Mouse (Mus musculus): ENCODE data around the gene Sgcd.

Gene Sgcd

DNA sequence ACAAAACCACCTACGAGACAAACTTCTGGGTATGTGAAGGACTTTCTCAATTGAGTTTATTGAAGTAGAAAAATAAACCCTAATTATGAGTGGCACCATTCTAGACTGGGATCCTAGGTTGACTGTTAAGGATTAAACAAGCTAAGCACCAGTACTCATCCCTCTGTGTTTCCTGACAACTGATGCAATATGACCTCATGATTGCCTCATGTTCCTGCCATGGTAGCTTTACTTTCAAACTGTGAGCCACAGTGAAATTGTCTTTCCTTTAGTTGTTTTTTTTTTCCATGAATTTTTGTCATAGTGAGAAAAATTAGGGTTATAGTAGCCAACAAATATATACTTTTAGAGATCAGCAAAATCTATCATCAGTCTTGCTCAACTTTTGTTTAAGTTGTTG, 689.0 kb downstream of the Sgcd start:
- no peak for DNase-seq (ENCODE audit: low read depth in 2 of 2, low spot score in 2 of 2)

DNA sequence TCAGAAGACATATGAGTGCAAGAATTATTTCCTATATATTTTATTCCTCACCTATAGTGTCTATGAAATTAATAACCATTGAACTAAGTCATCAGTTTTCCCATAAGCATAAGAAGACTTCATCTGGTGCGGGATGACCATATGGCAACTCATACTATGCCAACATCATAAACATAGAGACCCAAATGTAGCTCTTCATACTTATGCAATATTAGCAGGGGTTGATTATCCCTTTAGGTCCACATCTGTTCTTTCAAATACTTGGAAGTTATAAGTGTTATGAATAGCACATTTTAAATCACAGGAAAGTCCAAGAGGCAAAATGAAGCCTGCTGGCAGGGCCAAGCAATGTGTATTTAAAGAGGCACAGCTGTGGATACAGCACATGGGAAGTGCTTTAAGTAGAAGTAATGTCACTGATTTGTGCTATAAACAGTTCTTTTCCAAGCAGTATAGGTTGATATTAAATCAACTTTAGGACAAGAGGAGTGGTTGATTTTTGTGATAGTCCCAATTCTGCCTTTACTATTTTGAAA, 690.9 kb downstream of the Sgcd start:
- DNase-seq (ENCODE audit: low read depth in 2 of 2, low spot score in 2 of 2) = no peak

DNA sequence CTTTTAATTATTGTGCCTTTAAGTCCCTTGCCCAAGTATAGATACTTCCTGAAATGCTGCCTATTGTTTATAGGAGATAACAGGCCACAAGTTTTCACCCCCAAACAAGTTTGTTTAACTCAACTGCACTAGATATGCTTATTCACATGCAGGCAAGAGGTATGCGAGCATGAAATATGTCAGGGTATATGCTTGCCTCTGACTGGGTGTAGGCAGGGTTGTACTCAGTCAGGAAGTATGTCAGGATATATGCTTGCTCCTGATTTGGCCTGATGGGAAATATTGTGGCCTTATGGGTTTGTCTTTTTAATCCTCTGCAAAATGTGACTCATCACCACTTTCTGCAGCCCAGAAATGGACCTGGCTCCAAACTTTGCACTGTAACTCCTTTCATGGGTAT, 694.0 kb downstream of the Sgcd start:
- no peak for DNase-seq (ENCODE audit: low read depth in 2 of 2, low spot score in 2 of 2)

DNA sequence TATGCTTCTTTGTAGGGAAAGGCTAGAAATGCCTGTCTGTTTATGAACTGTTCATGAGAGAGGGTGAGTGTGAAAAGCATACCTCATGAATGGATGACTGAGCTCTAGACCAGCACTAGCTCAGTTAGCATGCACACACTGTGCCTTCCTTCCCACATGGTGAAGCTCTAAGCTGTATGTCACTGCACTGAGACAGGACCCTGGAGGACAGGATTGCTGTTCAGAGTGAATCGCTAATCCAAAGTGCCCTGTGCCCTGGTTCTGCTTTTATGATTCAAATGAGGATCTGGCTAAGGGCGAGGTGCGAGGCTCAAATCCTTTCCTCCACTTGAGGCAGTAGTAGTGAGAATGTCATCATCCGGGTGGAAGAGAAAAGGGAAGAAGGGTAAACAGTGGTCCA, 712.2 kb downstream of the Sgcd start:
- no peak for DNase-seq (ENCODE audit: low read depth in 2 of 2, low spot score in 2 of 2)

DNA sequence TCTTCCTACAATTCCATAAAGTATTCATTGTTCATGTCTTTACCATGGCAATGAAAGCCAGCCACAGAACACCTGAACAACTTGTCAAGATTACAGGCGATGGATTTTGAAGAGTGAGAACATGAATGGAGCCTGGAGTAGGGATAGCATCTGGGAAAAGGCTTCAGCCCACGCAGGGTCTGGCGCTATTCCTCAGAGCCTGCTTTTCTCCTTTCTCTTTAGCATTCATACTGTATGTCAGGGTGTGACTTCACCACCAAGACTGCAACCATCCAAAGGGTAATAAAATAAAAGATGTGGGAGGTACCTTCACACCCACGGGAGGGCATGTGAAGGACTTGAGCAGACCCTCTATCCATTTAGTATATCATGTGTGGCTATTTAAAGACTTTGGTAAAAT, 720.2 kb downstream of the Sgcd start:
- DNase-seq (ENCODE audit: low read depth in 2 of 2, low spot score in 2 of 2) = no peak

DNA sequence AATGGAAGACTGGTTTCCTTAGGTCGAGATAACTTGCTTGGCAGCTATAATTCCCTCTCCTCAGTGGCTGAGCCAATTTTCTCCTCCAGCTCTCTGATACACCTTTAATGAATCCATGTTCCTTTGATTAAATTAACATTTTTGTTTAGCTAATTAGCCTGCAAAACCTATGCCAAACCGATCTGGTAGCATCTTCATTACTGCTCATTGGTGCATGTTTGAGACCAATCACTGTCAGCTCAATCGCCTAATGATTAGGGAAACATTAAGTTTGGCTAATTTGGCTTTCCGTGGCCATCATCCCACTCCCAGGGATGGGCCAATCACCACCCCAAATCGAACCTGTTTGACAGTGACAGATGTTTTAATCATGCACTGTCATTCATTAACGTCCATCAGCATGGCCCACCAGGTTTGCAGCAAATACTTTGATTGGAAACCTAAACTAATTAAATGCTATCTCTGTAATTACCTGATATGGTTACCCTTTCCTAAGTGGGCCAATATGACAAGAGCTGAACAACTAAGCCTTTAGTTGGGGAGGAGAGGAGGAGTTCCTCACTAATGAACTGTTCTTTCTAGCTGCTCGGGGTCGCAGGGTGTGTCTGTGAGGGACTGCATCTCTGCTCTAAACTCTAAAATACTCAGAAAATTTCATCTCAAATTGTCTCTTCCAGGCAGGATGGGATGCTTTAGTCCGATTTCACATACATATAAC, 724.3 kb downstream of the Sgcd start:
- DNase-seq (ENCODE audit: low read depth in 2 of 2, low spot score in 2 of 2) = no peak

DNA sequence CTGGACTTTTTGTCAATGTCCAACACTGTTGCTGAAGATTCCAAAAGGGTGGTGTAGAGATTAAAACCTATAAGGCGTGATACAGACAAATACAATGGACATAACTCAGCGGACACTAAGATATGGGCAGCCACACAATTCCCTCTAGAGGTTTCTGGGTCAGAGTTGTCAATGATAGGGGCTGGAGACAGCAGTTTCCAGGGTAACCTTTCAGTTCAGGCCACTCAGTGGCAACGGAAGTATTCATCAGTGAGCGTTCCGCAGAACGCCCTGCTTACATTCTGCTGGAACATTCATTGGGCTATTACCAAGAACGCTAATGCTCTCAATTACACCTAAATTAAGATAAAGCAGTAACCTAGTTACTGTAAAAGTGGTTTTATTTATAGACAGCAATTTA, 738.5 kb downstream of the Sgcd start:
- no peak for DNase-seq (ENCODE audit: low read depth in 2 of 2, low spot score in 2 of 2)

DNA sequence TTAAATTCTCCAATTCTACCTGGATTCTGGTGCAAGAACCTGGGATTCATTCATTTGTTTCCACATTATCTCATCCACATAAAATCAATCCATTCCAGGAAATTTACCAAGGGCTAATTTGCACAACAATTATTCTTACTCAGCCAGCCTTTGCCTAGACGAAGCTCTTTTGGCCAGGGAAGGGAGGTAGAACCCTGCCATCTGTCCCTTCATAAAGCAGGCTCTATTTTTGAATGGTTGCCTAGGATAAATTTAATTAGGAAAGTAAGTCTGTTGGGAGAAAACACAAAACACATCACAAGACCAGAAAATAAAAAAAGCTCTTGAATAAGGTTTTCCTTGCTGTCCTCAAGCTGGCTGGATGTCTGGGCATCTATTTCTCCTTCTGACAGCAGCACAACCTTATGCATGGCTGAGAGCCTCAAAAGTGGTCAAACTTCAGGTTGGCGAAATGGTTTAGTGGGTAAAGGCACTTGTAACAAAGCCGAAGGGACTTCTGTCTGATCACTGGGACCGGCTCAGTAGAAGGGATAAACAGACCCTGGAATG, 740.4 kb downstream of the Sgcd start:
- DNase-seq (ENCODE audit: low read depth in 2 of 2, low spot score in 2 of 2) = no peak

DNA sequence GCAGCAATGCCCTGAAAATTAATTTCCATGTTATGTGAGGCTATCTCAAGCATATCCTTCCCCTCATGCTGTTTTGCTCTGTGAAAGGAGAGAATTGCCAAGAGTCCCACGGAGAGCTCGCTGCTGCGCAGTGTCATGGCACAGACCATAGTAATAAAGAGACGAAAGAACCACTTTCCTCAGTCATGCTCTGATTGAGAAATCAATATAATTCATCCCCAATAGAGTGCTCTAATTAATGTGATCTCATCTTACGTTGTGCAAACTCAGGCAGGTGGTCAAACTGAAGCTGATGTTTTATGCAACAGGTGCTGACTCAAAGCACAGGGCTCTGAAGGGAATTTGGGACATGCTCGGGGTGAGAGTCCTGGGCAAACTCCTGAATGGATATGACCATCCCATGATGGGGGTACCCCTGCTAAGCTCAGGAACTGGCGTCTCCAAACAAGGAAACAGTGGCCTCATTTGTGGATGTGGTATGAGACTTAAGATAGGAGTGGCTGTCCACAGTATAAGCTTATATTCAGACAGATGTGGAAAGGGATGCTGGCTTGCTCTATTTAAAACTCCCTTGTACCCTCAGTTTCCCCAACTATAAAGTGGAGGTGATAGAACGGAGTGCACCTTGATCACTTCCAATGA, 740.9 kb downstream of the Sgcd start:
- no peak for DNase-seq (ENCODE audit: low read depth in 2 of 2, low spot score in 2 of 2)

DNA sequence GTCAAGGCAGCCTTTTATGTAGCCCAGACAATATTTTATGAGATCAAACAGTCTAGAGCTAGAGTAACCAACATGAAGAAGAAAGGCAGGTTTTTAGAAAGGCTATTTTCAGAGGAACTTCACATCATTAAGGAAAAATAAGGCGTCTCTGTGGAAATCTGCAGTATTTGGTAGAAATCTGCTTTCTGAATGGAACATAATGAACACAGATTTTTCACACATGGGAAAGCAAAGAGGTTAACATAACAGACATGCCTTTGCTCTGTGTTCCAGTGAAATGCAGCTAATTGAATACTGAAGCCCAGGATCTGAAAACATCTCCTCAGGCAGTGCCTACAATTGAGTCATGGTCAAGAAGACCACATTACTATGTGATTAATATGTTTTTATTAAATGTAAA, 746.4 kb downstream of the Sgcd start:
- DNase-seq (ENCODE audit: low read depth in 2 of 2, low spot score in 2 of 2) = no peak

DNA sequence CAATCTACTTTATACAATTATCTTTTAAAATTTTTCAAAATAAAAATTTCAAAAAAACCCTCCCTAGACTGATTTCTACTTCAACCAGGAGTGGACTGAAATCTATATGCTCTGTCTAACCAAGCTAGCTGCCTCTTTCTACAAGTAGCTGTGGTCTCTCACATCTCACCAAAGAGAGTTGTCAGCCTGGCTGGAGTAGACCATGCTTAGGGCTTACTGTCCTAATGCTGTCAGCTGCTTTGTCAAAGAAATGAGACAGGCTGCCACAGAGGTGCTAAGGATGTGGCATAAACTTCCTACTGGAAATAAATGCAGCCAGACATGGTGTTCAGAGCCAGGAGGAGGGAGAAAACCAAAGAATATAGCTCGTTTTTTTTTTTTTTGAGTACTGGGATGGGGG, 760.5 kb downstream of the Sgcd start:
- DNase-seq (ENCODE audit: low read depth in 2 of 2, low spot score in 2 of 2) = no peak

DNA sequence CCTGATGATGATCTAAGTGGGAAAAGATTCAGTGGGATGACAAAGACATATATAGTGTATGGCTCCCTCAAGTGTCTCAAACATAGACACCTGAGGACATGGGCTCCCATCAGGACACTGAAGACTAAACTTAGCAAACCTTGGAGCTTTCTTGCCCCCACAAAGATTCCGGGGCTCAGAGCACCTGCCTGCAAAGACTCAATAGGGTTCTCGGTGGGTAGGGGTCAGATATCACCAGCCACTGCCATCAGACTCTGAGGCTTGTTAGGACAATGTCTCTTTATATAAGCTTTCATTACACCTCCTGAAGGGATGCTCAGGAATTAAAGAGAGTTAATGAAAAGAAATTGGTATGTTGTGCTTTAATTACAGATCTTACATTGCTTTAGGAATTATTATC, 764.6 kb downstream of the Sgcd start:
- no peak for DNase-seq (ENCODE audit: low read depth in 2 of 2, low spot score in 2 of 2)

DNA sequence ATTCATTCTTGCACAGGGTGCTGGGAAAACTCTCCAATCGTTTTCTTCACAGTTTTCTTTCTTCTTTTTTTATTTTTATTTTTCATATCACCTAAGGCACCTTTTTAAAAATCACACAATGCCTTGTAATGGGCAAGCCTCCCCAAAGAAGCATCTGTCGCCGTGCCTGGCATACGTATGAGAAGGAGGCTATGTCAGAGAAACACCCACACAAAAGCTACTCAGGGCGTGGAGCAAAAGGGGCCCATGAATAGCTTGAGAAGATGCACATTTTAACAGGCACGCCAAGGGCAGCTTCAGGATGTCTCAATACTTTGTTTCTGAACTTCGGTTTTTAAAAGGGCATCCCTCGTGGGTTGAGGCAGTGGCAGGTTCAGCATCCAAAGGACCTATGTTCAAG, 777.2 kb downstream of the Sgcd start:
- DNase-seq (ENCODE audit: low read depth in 2 of 2, low spot score in 2 of 2) = no peak

DNA sequence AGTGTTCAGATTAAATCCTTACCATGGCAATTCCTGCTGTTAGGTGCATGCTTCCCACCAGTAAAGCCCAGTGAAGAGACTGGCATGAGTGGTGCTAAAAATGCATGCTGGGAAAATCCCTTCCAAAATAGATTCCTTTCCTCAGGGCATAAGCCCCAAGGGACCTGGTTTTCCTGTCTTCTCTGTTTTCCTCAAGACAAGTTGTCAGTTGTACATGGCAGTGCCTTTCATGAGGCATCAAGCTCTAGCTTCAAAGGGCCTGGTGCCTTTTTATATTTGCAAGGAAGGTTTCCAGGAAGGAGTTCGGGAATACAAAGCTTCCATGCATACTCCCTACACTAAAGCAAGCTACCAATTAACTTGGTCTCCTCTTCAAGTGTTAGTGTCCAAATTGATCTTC, 782.3 kb downstream of the Sgcd start:
- no peak for DNase-seq (ENCODE audit: low read depth in 2 of 2, low spot score in 2 of 2)

DNA sequence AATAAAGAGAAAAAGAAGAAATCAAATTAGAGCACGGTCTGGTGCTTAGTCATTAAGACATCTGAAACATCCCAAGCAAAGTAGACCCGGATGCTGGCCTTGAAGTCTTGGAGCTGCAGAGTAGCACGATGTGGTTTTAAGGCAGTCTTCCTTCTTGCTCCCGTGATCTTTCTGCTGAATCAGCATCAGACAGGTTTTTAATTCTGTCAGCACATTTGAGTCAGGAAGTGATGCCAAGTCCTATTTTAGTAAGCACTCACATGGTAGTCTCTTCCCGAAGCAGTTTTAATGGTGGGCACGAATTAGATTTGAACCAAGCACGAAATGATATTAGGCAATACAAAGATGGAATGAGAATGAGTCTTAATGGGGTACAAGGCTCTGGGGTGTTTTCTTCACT, 789.7 kb downstream of the Sgcd start:
- DNase-seq (ENCODE audit: low read depth in 2 of 2, low spot score in 2 of 2) = no peak

DNA sequence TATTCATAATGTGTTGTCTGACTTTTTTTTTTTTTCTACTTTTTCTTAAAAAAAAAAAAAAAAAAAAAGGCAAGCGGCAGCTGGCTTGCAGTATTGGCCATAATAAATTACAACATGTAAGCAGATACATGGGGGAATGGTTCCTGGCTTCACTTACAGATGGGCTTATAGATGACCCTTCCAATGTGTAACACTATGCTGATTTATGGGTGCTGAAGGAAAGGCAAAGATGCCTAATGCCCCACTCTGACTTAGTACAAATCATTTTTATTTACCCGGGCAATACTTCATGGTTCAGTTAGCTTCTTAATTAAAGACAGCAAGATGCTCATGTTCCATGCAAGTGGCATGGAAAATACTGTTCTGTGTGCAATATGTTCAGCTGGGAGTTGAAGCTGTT, 800.2 kb downstream of the Sgcd start:
- no peak for DNase-seq (ENCODE audit: low read depth in 2 of 2, low spot score in 2 of 2)

DNA sequence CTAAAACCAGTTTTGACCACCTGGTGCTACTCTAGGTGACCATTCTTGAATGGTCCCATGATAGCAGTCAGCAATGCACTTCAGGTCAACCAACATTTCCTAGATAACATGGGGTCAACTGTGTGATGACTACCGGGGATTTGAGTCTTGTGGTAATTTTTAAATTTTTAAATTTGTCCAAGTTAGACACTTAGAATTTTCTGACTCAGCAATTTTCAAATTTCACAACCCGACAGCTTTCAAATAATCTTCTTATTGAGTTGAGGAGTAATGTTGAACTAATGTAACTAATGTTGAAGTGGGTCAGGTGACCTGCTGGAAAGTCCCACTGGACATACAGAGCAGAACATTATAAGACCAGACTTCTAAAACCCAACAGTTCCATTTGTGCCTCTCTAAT, 813.8 kb downstream of the Sgcd start:
- DNase-seq (ENCODE audit: low read depth in 2 of 2, low spot score in 2 of 2) = no peak

DNA sequence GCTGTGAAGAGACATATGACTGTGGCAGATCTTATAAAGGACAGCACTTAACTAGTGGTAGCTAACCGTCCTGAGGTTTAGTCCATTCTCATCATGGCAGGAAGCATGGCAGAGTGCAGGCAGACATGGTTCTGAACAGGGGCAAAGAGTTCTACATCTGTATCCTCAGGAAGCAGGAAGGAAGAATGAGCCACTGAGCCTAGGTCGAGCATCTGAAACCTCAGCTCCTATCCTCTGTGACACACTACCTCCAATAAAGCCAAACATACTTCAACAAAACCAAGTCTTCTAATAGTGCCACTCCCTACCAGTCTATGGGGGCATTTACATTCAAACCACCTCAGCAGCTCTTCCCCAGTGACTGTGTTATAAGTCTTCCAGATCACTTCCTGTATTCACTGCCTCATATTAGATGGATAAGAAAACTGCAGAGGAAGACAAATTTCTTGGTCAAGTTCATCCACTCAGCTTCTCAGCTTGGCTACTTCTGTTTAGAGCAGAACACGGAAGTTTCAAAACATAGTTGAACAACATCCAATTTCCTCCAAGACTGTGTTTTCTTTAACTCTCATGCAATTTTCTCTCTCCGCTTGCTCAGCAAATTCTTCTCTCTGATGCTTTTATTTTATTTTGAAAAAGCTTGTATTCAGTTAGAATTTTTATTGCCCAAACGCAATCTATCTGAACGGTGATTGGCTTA, 817.7 kb downstream of the Sgcd start:
- DNase-seq (ENCODE audit: low read depth in 2 of 2, low spot score in 2 of 2) = no peak

DNA sequence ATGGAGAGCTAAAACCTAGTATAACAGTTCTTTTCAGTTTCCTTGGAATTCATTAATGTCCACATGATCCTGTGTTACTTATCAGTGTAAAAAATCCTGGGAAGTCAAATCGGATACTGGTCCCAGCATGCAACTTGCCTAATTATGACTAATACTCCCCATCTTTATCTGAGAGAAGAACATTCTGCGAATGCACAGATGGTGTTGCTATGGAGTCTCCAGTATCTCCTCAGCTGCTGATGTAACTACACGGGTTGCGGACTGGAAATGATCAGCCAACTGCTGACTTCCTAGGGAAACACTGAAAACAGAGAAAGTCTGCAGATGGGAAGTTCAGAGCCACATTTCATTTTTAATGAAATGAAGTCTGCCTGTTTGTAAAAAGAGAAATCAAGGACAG, 821.4 kb downstream of the Sgcd start:
- DNase-seq (ENCODE audit: low read depth in 2 of 2, low spot score in 2 of 2) = no peak

DNA sequence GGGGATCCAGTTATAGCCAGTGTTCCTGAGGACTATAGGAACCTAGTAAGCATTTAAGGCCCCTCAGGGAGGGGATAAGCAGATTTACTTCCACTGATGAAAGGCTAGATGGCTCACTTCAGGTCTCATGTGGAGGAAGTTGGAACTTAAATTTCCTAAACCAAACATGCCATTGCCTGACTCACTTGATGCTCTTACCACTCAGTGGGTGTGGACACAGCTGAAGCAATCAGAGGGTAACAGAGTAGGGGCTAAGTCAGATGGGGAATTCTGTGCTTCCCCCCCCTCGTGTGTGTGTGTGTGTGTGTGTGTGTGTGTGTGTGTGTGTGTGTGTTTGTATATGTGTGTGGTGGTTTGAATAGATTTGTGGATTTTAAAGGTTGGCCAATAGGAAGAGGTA, 830.7 kb downstream of the Sgcd start:
- DNase-seq (ENCODE audit: low read depth in 2 of 2, low spot score in 2 of 2) = no peak

DNA sequence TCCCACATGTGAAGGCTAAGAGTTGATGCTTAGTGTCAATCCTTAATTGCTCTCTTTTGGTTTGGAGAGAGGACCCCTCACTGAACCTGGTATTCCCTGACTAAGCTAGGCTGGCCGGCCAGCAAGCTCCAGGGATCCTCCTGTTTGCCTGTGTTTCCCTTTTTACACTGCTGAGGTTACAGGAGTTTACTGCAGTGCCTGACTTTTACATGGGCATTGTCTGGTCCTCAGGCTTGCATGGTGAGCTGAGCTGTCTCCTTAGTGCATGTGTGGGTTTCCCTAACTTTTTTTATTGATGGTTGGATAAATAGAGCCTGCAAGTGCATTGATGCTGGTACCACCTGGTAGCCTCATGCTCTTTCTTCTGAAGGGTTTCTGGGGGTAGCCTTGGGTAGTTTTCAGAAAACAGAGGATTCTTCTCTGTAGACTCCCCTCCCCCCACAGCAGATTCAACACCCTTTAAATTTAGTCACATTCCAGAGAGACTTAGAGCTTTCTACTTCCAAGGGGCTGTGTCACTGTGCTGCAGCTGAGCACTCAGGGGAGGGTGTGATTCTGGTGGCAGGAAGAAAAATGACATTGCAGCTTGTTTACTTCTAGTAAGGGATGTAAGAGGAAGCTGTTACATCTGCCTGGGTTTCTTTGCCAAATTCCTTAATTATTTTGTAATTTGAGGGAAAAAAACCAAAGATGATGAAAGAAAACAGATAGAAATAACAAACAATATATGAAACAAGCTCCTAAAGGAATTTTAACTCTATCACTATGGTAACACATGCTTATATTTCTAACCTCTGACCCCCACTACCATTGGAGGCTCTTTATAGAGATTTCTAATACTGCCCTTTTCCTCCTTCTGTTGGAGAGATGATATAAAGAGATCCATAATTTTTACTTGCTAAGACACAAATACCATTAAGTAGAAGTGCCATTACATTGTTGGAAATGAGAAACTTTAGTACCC, 831.8 kb downstream of the Sgcd start:
- no peak for DNase-seq (ENCODE audit: low read depth in 2 of 2, low spot score in 2 of 2)

Measured in CD8-positive naive resting alpha-beta T cell, adult 2 months (primary cell).